Mouse (Mus musculus) midbrain, embryonic 10.5 days (tissue): ENCODE results near the gene Mau2. TPM values are rescaled to one million over a fixed set of nuclear protein-coding genes. Genes with fewer than 3 reads are reported as not detected.
"Not testable (repeated sequence)": the region's sequence is repeated elsewhere in the genome, so short reads cannot be mapped to it uniquely, and the experiment has no call there.

Source experiments
- DNase-seq: peaks from one replicate; pipeline ENCODE4 v3.0.0-alpha.2; 2017; ENCODE audit warnings: low spot score
- H3K27ac ChIP-seq: fragments of 300-500 bp; sonication (generic); replicated peaks from 2 replicates; pipeline ENCODE4 v1.5.1; 2016; ENCODE audit warnings: mild to moderate bottlenecking
- H3K27me3 ChIP-seq: fragments of 300-500 bp; sonication (generic); 2 replicates; pipeline ENCODE4 v1.6.1; 2016; ENCODE audit warnings: low read depth, mild to moderate bottlenecking; ENCODE audit not compliant: poor library complexity, severe bottlenecking
- H3K36me3 ChIP-seq: fragments of 300-500 bp; sonication (generic); 2 replicates; pipeline ENCODE4 v1.6.1; 2016; ENCODE audit warnings: mild to moderate bottlenecking, moderate library complexity
- H3K4me1 ChIP-seq: fragments of 300-500 bp; sonication (generic); 2 replicates; pipeline ENCODE4 v1.6.1; 2016
- H3K4me3 ChIP-seq: fragments of 300-500 bp; sonication (generic); 2 replicates; pipeline ENCODE4 v1.5.1; 2016; ENCODE audit warnings: mild to moderate bottlenecking, moderate library complexity
- H3K9me3 ChIP-seq: fragments of 300-500 bp; sonication (generic); replicated peaks from 2 replicates; pipeline ENCODE4 v1.6.1; 2016; ENCODE audit warnings: mild to moderate bottlenecking
- WGBS: fragments of 180-500 bp; shearing (Covaris S2); methylation state at CpG from one replicate; pipeline ENCODE4 v1.1.7; 2016; 5-methylcytosine and 5-hydroxymethylcytosine counted together
- polyA plus RNA-seq: library from polyadenylated mRNA; unstranded; fragments of >200 nt; fragmentation: Nextera tagmentation; extraction: Ambion mirVana; gene quantifications from 2 replicates; pipeline ENCODE4 v1.2.1, GENCODE M21; 2016

Mau2 gene
- polyA plus RNA-seq, 1 experiment from 2014 or later, result 57.2 TPM

DNA sequence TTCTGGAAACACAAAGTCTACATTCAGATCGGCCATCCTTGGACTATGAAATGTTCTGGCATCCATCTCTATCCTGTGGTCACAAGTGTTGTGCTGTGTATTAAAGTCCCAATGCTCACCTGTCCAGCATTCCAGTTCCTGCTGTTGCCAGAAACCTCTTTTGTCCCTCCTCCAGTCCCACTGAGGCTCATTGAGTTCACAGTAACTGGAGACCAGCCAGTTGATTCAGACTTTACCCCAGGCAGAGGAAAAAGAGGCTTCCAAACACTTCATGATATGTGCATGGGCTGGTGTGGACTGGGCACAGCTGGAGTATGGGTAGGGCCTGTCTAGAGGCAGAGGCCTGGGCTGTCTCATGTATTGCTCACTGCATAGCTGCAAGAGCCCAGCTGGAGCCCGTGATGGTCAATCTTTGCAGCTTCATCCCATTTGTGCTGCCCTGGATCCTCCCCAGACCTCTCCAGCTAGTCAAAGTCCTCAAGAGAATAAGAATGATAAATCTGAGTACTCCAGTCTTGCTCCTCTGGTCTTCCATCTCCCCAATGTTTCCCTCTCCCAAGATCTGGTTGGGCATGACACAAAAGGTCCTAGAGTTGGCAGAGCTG lies 29.4 kb upstream of the Mau2 start:
- Histone ChIP-seq H3K36me3 (peaks cover 56% of the 10 kb centered on the region), H3K27ac (no peak overlapping the region), H3K27me3 (peaks cover 18% of the 10 kb centered on the region; the same call in 1 of the 2 replicates), H3K4me1 (peaks cover 9% of the 10 kb centered on the region), H3K9me3 (no peaks in the 10 kb centered on the region), H3K4me3 (no peak overlapping the region)
- WGBS, result 79% methylated on average over 2 of the region's 2 CpGs
- no peak for DNase-seq

DNA sequence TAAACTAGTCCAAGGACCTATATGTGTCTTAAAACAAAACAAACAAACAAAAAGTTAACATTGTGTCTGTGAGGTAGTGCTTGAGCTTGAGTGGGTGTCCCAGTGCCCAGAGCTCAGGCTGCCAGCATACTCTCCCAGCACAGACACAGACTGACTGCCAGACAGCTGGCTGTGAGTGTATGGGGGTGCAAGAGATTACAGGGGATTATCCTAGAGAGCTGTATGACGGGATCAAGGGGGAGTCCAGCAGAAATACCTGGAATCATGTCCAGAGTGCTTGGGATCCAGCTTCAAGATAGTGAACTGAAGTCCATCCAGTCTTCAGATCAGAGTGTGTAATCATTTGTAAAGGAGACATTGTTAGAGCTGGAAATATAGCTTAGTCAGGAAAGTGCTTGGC lies 15.2 kb upstream of the Mau2 start:
- no peaks in the 10 kb centered on the region for H3K27me3 ChIP-seq
- peaks cover 98% of the 10 kb centered on the region for H3K36me3 ChIP-seq
- no peak for DNase-seq
- H3K4me1 ChIP-seq, result no peaks in the 10 kb centered on the region
- WGBS, result 88% methylated on average over 1 of the region's 1 CpGs
- H3K27ac ChIP-seq, result no peak overlapping the region
- H3K4me3 ChIP-seq, result no peak overlapping the region
- H3K9me3 ChIP-seq, result no peaks in the 10 kb centered on the region

DNA sequence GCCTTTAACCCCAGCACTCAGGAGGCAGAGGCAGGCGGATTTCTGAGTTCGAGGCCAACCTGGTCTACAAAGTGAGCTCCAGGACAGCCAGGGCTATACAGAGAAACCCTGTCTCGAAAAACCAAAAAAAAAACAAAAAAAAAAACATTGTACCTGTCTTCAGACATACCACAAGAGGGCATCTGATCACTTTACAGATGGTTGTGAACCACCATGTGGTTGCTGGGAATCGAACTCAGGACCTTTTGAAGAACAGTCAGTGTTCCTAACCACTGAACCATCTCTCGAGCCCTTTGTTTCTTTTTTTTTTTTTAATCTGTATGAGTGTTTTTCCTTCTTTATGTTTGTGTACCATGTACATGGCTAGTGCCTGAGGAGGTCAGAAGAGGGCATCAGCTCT lies 7.9 kb upstream of the Mau2 start:
- peaks cover 74% of the 10 kb centered on the region for H3K36me3 ChIP-seq
- not testable (repeated sequence) for H3K27me3 ChIP-seq, H3K4me1 ChIP-seq, H3K4me3 ChIP-seq, H3K9me3 ChIP-seq, DNase-seq, H3K27ac ChIP-seq
- WGBS, result 92% methylated on average over 5 of the region's 5 CpGs

DNA sequence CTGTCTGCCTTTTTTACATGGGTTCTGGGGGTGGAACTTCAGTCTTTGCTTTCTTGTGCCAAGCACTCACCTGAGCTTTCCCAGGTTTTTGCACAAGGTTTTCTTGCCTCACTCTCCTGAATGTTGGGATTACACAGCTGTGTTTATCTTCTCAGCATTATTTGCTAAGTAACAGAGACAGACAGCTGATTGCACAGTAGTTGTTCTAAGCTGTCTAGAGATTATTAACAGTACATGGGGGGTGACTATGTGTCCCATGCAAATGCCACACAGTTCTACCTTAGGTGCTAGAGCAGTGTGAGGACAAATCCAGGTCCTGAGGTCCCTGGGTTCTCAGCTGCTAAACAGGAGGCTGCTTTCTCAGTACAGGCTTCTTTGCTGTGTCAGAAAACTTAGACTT lies 7.1 kb upstream of the Mau2 start:
- no peaks in the 10 kb centered on the region for H3K27me3 ChIP-seq
- no peaks in the 10 kb centered on the region for H3K4me1 ChIP-seq
- no peaks in the 10 kb centered on the region for H3K9me3 ChIP-seq
- no peak overlapping the region for H3K4me3 ChIP-seq
- no peak for DNase-seq
- no peak overlapping the region for H3K27ac ChIP-seq
- peaks cover 67% of the 10 kb centered on the region for H3K36me3 ChIP-seq

DNA sequence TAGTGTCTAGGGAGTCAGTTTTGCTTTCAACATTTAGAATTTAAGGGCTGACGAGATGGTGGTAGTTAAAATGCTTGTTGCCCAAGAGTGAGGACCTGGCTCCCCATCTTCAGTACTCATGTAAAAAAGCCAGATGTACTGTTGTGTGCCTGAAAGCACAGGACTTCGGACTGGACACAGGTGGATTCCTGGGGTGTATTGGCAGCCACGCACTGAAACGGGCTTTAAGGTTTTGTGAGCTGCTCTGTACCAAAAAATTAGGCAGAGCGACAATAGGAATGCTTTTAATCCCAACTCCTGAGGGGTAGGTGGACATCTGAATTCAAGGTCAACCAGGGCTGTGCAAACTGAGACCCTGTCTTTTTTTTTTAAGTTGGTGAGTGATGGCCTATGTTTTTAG lies 1.5 kb upstream of the Mau2 start:
- peak overlapping the region; percentile 93 for H3K4me3 ChIP-seq
- 88% methylated on average over 5 of the region's 5 CpGs for WGBS

DNA sequence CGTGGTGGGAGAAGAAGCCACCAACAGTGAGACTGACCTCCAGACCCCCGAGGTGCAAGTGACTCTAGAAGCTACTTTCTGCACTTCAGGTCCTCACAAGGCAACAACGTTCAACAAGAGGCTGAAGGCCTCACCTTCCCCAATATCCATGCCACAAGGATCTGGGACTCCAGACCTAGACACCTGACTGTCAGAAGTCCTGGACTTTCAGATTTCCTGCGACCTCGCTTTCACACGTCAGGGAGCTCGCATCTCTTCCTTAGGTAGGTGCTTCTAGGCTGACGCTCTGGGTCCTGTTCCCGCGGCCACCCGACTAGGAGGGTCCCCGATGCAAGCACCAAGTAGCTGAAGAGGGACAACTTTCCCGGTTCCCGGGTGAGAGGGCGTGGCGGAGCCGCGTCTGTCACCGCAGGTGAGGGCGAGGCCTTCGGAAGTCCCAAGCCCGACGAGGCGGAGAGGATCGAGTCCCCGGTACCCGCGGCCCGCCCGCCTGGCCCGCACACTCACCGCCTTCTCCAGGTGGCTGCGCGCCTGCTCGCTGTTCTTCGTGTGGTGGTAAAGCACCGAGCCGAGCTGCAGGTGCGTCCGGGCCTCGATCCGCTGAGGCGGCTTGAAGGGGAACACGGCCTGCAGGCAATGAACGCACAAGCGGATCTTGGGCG lies 518 bp downstream of the Mau2 start:
- Histone ChIP-seq H3K27ac (peak overlapping the region; percentile 95), H3K36me3 (peaks cover 18% of the 10 kb centered on the region), H3K9me3 (no peaks in the 10 kb centered on the region), H3K27me3 (no peaks in the 10 kb centered on the region), H3K4me3 (peak overlapping the region; percentile 93), H3K4me1 (peaks cover 37% of the 10 kb centered on the region)
- WGBS, result 2% methylated on average over 47 of the region's 47 CpGs
- DNase-seq, result no peak

More for the DNA sequence above, 1.5 kb upstream of the Mau2 start:
- peaks cover 18% of the 10 kb centered on the region for H3K36me3 ChIP-seq
- no peak for DNase-seq
- H3K4me1 ChIP-seq, result peaks cover 37% of the 10 kb centered on the region
- no peaks in the 10 kb centered on the region for H3K27me3 ChIP-seq
- no peak overlapping the region for H3K27ac ChIP-seq
- no peaks in the 10 kb centered on the region for H3K9me3 ChIP-seq

DNA sequence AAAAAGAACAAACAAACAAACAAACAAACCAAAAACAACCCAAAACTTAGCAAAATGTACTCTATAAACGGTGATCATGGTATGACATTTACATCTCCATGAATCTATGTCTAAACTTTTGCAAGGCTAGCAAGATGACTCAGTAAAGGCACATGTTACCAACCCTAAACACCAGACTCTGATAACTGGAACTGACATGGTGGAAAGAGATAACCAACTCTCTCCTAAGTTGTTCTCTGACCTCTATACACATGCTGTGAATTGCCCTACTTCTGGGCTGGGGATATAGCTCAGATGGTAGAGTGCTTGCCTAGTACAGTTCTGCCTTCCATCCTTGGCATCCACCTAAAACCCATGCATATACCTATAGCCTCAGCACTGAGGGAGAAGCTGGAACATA lies 4.5 kb downstream of the Mau2 start:
- no peak for DNase-seq
- WGBS, result 95% methylated on average over 1 of the region's 1 CpGs
- Histone ChIP-seq H3K9me3 (no peaks in the 10 kb centered on the region), H3K36me3 (peaks cover 43% of the 10 kb centered on the region), H3K27me3 (no peaks in the 10 kb centered on the region), H3K4me3 (no peak overlapping the region), H3K27ac (no peak overlapping the region), H3K4me1 (peaks cover 23% of the 10 kb centered on the region)

DNA sequence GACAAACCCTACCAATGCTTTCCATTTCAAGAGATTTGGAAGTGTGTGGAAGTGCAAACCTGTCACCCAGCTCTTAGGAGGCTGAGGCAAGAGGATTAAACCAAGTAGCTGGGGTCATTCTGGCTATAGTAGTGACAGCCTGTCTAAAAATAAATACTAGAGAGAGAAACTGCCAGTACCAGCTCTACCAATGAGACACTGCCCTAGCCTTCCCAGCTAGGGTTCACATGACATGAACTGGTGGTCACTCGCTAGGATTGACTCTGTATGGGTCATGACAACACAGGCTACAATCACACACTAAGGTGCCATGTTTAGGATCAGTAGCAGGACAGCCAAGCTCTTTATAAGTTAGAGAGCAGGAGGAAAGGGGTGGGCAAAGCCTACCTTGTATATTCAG lies 12.3 kb downstream of the Mau2 start:
- WGBS, result 92% methylated on average over 1 of the region's 1 CpGs
- Histone ChIP-seq H3K9me3 (no peaks in the 10 kb centered on the region), H3K27ac (no peak overlapping the region), H3K36me3 (peaks cover 84% of the 10 kb centered on the region), H3K4me1 (no peaks in the 10 kb centered on the region), H3K27me3 (no peaks in the 10 kb centered on the region), H3K4me3 (no peak overlapping the region)
- DNase-seq, result no peak

DNA sequence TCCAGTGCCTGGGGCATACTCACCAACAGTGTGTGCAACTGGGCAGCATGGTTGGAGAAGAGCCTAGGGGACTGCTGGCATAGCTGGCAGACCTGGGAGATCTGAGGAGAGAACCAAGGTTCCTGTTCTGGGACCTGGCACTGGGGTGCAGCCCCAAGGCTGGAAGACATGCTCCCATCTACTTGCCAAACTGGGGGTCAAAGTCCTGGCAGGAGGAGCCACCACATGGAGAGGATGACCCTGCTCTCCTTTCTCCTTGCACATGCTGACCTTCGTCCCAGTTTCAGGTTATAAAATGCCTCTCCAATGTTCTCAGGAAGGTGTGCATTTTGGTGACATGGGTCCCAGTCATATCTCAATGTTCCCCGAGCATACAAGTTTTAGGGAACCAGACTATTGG lies 16.4 kb downstream of the Mau2 start:
- Histone ChIP-seq H3K27me3 (no peaks in the 10 kb centered on the region), H3K4me3 (no peak overlapping the region), H3K4me1 (no peaks in the 10 kb centered on the region), H3K27ac (no peak overlapping the region), H3K36me3 (peaks cover 100% of the 10 kb centered on the region), H3K9me3 (no peaks in the 10 kb centered on the region)
- WGBS, result 86% methylated on average over 2 of the region's 2 CpGs
- DNase-seq, result no peak

DNA sequence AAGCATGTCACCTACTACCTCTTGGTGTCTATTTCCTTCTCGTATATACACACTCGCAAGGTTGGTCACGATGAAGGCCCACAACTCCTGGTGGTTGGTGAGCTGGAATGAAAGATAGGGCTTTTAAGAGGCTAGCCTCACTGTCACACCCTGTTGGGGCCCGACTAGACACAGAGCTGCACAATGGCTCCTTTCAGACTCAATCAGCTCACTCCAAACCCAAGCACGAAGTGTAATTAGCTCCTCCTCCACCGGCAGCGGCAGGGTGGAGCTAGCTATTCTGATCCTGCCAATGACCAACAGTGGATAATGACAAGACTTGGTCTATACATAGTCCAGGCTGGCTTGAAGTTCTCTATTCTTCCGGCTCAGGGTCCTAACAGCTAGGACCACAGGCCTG lies 18.9 kb downstream of the Mau2 start:
- Histone ChIP-seq H3K4me1 (no peaks in the 10 kb centered on the region), H3K4me3 (no peak overlapping the region), H3K27ac (no peak overlapping the region), H3K9me3 (no peaks in the 10 kb centered on the region), H3K36me3 (peaks cover 100% of the 10 kb centered on the region), H3K27me3 (no peaks in the 10 kb centered on the region)
- no peak for DNase-seq
- WGBS, result 85% methylated on average over 8 of the region's 8 CpGs

DNA sequence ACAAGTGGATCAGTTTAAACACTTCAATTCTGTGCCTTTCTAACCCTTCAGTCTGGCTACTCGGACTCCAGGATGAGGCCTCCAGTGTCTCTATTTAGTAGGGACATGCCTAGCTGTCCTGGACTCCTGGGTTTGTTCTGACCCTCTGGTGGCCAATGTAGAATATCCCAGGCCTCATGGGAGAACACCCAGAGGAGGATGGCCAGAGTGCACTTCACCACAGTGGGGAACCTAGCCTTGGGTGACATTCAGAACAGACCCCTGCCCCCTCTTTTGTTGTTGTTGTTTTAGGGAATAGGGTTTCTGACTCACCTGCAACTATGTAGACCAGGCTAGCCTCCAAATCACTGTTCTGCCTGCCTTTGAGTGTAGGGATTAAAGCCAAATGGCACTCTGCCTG lies 27.5 kb downstream of the Mau2 start:
- Histone ChIP-seq H3K27me3 (no peaks in the 10 kb centered on the region), H3K4me1 (no peaks in the 10 kb centered on the region), H3K27ac (no peak overlapping the region), H3K4me3 (no peak overlapping the region), H3K9me3 (no peaks in the 10 kb centered on the region), H3K36me3 (peaks cover 40% of the 10 kb centered on the region)
- 85% methylated on average over 1 of the region's 1 CpGs for WGBS
- no peak for DNase-seq

DNA sequence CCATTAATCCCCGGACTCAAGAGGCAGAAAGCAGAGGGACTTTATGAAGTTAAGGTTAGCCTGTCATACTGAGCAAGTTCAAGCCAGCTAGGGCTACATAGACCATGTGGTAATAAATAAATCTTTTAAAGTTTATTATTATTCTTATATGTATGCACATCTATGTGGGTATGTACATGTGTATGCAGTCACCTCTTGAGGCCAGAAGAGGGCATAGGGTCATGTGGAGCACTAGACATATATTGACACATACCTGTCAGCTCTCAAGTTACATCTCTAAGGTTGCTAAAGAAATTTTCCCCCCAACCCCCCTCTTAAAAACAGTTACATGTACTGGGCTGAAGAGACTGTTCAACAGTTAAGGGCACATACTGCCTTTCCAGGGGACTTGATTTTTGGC lies 29.8 kb downstream of the Mau2 start:
- Histone ChIP-seq H3K9me3 (no peaks in the 10 kb centered on the region), H3K4me3 (no peak overlapping the region), H3K36me3 (peaks cover 17% of the 10 kb centered on the region), H3K27me3 (no peaks in the 10 kb centered on the region), H3K27ac (no peak overlapping the region), H3K4me1 (no peaks in the 10 kb centered on the region)
- 89% methylated on average over 1 of the region's 1 CpGs for WGBS
- no peak for DNase-seq

DNA sequence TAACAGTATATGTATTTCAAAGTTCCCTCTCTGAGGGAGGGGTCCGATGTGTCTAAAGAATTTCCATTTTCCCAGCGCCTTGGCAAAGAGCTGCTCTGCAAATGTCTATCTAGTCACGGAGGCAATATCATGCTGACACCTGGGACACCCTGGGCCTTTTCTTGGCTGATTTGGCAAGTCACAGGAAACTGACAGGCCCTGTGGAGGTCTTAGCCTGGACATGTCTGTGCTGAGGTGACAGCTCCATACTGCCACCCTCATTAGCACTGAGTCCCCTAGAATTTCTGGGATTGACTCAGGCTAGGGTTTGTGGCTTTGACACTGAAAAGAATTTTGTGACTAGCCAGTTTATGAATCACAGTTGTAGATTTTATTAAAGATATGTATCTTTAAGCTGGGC lies 30.2 kb downstream of the Mau2 start:
- Histone ChIP-seq H3K27me3 (no peaks in the 10 kb centered on the region), H3K9me3 (no peaks in the 10 kb centered on the region), H3K4me3 (no peak overlapping the region), H3K4me1 (no peaks in the 10 kb centered on the region), H3K27ac (no peak overlapping the region), H3K36me3 (peaks cover 13% of the 10 kb centered on the region)
- DNase-seq, result no peak
- 80% methylated on average over 3 of the region's 3 CpGs for WGBS
